Mouse (Mus musculus): ENCODE results near the gene Olfr800.

DNA sequence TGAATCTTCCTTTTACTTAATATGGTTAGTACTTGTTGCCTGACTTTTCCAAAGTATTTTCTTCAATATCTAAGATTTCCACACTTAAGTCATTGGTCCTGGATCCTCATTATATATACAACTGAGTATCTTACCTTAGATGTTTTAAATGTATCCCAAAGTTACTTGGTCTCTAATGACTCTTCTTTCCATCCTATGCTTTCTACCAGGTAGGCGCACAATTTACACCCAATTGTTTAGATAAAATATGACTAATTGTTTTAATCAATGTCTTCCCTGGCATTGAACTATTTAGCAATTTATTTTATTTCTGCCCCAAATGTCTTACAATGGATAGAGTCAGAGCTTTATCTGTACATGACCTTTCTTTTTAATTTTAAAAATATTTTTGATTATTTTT is 45.0 kb upstream of the Olfr800 start, which contains the start of gene Olfr796:
- TF ChIP-seq POLR2A (IDR thresholded peaks at IDR 0.05; ENCODE audit: control insufficient read depth, extremely low read depth, insufficient read depth, low read length, poor library complexity) (no peak), CTCF (IDR thresholded peaks at IDR 0.05; ENCODE audit: borderline replicate concordance, control insufficient read depth, extremely low read depth, insufficient read depth, low read length, poor library complexity) (no peak)

All from thymus, adult 2 months (tissue).